Mouse (Mus musculus) bone marrow, adult 2 months (tissue): Measurements from ENCODE around the gene Phyhipl. TPM values are rescaled to one million over a fixed set of nuclear protein-coding genes. Genes with fewer than 3 reads are reported as not detected.

ENCODE experiments used
- H3K27ac ChIP-seq: fragments of 200-500 bp; 2 replicates; pipeline ENCODE4 v1.5.1; 2012; ENCODE audit warnings: low read depth, mild to moderate bottlenecking, control low read depth, inconsistent platforms, low read length; ENCODE audit not compliant: control insufficient read depth, poor library complexity, insufficient read depth
- H3K4me1 ChIP-seq: fragments of 200-500 bp; 2 replicates; pipeline ENCODE4 v1.6.1; 2011; ENCODE audit warnings: low read length; ENCODE audit not compliant: control insufficient read depth, insufficient read depth
- H3K4me3 ChIP-seq: fragments of 200-500 bp; replicated peaks from 2 replicates; pipeline ENCODE3; 2011; ENCODE audit warnings: mild to moderate bottlenecking, low read depth, low read length, control low read depth; ENCODE audit not compliant: control insufficient read depth
- CTCF ChIP-seq: fragments of 200-500 bp; IDR thresholded peaks from 2 replicates; pipeline ENCODE4 v1.5.1; 2011; ENCODE audit warnings: low read length, control low read depth; ENCODE audit not compliant: control insufficient read depth, insufficient read depth
- POLR2A ChIP-seq: fragments of 200-500 bp; IDR thresholded peaks from 2 replicates; pipeline ENCODE4 v1.6.1; 2011; ENCODE audit warnings: low read depth, mild to moderate bottlenecking, control low read depth, low read length, borderline replicate concordance; ENCODE audit not compliant: control insufficient read depth
- WGBS: fragments of 180-500 bp; shearing (Covaris S2); methylation state at CpG from one replicate; pipeline ENCODE4 v1.1.7; 2018; 5-methylcytosine and 5-hydroxymethylcytosine counted together
- polyA plus RNA-seq: library from polyadenylated mRNA; stranded (reverse); fragments of >200 nt; gene quantifications from 2 replicates; pipeline ENCODE4 v1.2.4, GENCODE M21; 2011; ENCODE audit warnings: low replicate concordance; ENCODE audit not compliant: missing spikeins, insufficient read depth, insufficient read length

Gene Phyhipl
- polyA plus RNA-seq, 1 experiment = 0.82 TPM

GRCm38 (mm10) chr10:70643131-70643530, 12.6 kb downstream of the Phyhipl start:
- TF ChIP-seq POLR2A (no peak), CTCF (no peak)
- H3K27ac ChIP-seq = no peak overlapping the region
- no peak overlapping the region for H3K4me3 ChIP-seq
- H3K4me1 ChIP-seq = no peaks in the 10 kb centered on the region
- WGBS = 80% methylated on average over 9 of the region's 9 CpGs

DNA sequence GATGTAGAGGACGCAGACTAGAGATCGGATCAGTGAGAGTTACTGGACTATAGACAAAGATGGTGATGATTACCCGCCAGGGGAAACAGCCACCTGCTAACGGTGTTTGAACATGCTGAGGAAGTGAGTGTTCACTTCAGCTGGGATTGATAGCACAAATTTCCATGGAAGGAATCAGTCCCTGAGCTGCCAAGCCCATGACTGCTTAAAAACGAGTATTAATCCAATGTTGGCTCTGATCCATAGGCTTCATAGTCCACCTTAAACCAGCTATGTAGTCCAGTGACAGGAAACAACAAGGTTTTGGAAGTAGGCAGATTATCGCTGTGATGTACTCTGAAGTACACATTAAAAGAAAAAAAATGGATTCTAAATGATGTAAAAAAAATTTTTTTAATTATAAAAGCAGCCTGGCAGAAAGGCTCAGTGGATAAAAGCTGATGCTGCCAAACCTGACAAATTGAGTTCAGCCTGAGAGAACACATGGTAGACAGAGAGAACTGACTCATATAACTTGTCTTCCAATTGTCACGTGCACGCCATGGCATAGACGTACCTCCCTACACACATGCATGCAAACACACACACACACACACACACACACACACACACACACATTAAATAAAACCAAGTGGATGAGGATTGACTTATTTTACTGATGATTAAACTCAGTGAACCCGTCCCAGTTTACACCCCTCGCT, 14.7 kb downstream of the Phyhipl start:
- Histone ChIP-seq H3K4me3 (no peak overlapping the region), H3K4me1 (no peaks in the 10 kb centered on the region), H3K27ac (no peak overlapping the region)
- 84% methylated on average over 11 of the region's 11 CpGs for WGBS
- no peak for TF ChIP-seq POLR2A
- TF ChIP-seq CTCF = no peak

- TF ChIP-seq CTCF = no peak
- TF ChIP-seq POLR2A = no peak
- WGBS = 67% methylated on average over 17 of the region's 17 CpGs
- no peaks in the 10 kb centered on the region for H3K4me1 ChIP-seq
- H3K27ac ChIP-seq = no peak overlapping the region
- no peak overlapping the region for H3K4me3 ChIP-seq
Measured at GRCm38 (mm10) chr10:70640075-70640737, 15.6 kb downstream of the Phyhipl start.

- TF ChIP-seq CTCF = no peak
- no peak for TF ChIP-seq POLR2A
- WGBS = 79% methylated on average over 12 of the region's 12 CpGs
- Histone ChIP-seq H3K27ac (no peak overlapping the region), H3K4me3 (no peak overlapping the region), H3K4me1 (no peaks in the 10 kb centered on the region)
Measured at GRCm38 (mm10) chr10:70637640-70638328, 18.0 kb downstream of the Phyhipl start.

DNA sequence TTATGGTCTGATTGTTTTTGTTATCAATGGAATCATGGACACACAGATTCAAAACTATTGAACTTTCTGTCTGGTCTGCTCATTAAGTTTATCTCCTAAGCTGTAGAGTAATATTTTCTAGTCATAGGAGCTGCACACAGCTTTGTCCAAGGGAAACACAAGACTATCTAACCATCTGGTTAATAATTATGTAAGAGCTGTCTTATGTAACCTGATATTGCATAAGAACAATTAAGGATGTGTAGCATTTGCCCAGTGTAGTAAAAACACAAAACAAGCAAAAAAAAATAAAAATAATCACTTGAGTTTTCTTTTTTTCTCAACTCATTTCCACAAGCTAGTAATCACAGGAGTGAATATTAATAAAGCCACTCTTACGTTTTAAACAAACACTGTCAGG, 20.5 kb downstream of the Phyhipl start:
- 70% methylated on average over 1 of the region's 1 CpGs for WGBS
- Histone ChIP-seq H3K27ac (no peak overlapping the region), H3K4me3 (no peak overlapping the region), H3K4me1 (no peaks in the 10 kb centered on the region)
- TF ChIP-seq POLR2A = no peak
- no peak for TF ChIP-seq CTCF

- H3K27ac ChIP-seq = no peak overlapping the region
- TF ChIP-seq POLR2A (no peak), CTCF (no peak)
- no peaks in the 10 kb centered on the region for H3K4me1 ChIP-seq
- WGBS = 76% methylated on average over 1 of the region's 1 CpGs
- H3K4me3 ChIP-seq = no peak overlapping the region
Measured at GRCm38 (mm10) chr10:70631142-70631541, 24.6 kb downstream of the Phyhipl start.

DNA sequence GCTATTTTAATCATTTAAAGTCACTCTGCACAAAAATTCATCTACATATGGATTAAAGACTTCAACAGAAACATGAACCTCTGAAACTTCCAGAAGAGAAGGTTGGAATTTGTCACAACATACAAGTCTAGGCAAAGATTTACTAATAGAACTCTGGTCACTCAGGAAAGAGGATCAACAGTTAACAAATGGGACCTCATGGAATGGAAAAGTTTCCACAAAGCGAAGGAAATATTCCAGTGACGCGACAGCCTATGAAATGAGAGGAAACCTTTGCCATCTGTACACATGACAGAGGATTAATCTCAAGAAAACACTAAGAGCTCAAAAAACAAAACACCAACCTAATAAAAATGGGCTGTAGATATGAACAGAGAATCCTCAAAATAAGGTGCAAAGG, 32.3 kb downstream of the Phyhipl start:
- TF ChIP-seq CTCF = no peak
- no peak for TF ChIP-seq POLR2A
- no peaks in the 10 kb centered on the region for H3K4me1 ChIP-seq
- no peak overlapping the region for H3K4me3 ChIP-seq
- no peak overlapping the region for H3K27ac ChIP-seq
- 91% methylated on average over 3 of the region's 3 CpGs for WGBS

- TF ChIP-seq POLR2A (no peak), CTCF (no peak)
- no peak overlapping the region for H3K27ac ChIP-seq
- no peak overlapping the region for H3K4me3 ChIP-seq
- H3K4me1 ChIP-seq = no peaks in the 10 kb centered on the region
- WGBS = 77% methylated on average over 6 of the region's 6 CpGs
Measured at GRCm38 (mm10) chr10:70616377-70616776, 39.4 kb downstream of the Phyhipl start.
